Mouse (Mus musculus) embryonic facial prominence, embryonic 13.5 days (tissue): ENCODE measurements around the gene Arfip1. TPM values are rescaled to one million over a fixed set of nuclear protein-coding genes. Genes with fewer than 3 reads are reported as not detected.

ENCODE experiments used
- ATAC-seq: fragments of 200-750 bp; cut with Nextera tagmentation; 2 replicates; pipeline ENCODE4 v1.8.0; 2017; ENCODE audit warnings: low read depth; ENCODE audit not compliant: insufficient number of reproducible peaks, insufficient read depth, low FRiP score, low TSS enrichment
- H3K27ac ChIP-seq: fragments of 300-500 bp; sonication (generic); 2 replicates; pipeline ENCODE4 v1.5.1; 2015; ENCODE audit warnings: moderate library complexity, mild to moderate bottlenecking, inconsistent platforms
- H3K27me3 ChIP-seq: fragments of 300-500 bp; sonication (generic); 2 replicates; pipeline ENCODE4 v1.6.1; 2015; ENCODE audit warnings: mild to moderate bottlenecking, inconsistent platforms
- H3K36me3 ChIP-seq: fragments of 300-500 bp; sonication (generic); 2 replicates; pipeline ENCODE4 v1.6.1; 2015; ENCODE audit warnings: mild to moderate bottlenecking, inconsistent platforms
- H3K4me1 ChIP-seq: fragments of 300-500 bp; sonication (generic); 2 replicates; pipeline ENCODE4 v1.6.1; 2015; ENCODE audit warnings: inconsistent platforms
- H3K4me2 ChIP-seq: fragments of 300-500 bp; sonication (generic); 2 replicates; pipeline ENCODE4 v1.6.1; 2015; ENCODE audit warnings: moderate library complexity, mild to moderate bottlenecking, inconsistent platforms
- H3K4me3 ChIP-seq: fragments of 300-500 bp; sonication (generic); 2 replicates; pipeline ENCODE4 v1.5.1; 2015; ENCODE audit warnings: mild to moderate bottlenecking, inconsistent platforms
- H3K9ac ChIP-seq: fragments of 300-500 bp; sonication (generic); 2 replicates; pipeline ENCODE4 v1.6.1; 2015; ENCODE audit warnings: mild to moderate bottlenecking, inconsistent platforms
- H3K9me3 ChIP-seq: fragments of 300-500 bp; sonication (generic); 2 replicates; pipeline ENCODE4 v1.6.1; 2016; ENCODE audit warnings: inconsistent platforms
- WGBS: fragments of 180-500 bp; shearing (Covaris S2); methylation state at CpG from one replicate; pipeline ENCODE4 v1.1.7; 2015; ENCODE audit warnings: mixed read lengths; 5-methylcytosine and 5-hydroxymethylcytosine counted together
- polyA plus RNA-seq: library from polyadenylated mRNA; unstranded; fragments of >200 nt; fragmentation: Nextera tagmentation; extraction: Ambion mirVana; gene quantifications from 2 replicates; pipeline ENCODE4 v1.2.1, GENCODE M21; 2015

Arfip1 gene
- polyA plus RNA-seq, 1 experiment from 2014 or later = 42.5 TPM

DNA sequence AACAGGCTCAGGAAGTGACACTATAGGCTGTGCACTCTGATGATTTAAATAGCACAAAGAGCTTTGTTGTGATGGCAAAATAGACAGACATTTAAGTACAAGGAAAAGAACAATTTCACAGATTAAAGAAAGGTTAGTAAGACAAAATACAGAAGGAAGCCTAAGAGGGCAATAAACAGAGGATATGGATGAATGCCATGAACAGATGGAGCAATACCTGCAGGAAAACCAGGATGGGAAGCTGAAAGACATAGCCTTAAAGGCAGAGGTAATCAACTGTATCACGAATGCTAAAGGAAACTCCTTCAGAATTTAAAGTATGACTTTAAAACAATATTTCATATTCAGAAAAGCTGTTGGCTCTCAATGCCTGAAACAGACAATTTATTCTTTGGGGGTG is 57.5 kb downstream of the Arfip1 start:
- Histone ChIP-seq H3K4me3 (no peak overlapping the region), H3K4me1 (no peaks in the 10 kb centered on the region), H3K27ac (no peak overlapping the region), H3K27me3 (no peaks in the 10 kb centered on the region), H3K4me2 (no peak overlapping the region), H3K36me3 (peaks cover 14% of the 10 kb centered on the region), H3K9me3 (no peaks in the 10 kb centered on the region), H3K9ac (no peak overlapping the region)
- ATAC-seq = no peak
- WGBS = 84% methylated on average over 1 of the region's 1 CpGs

DNA sequence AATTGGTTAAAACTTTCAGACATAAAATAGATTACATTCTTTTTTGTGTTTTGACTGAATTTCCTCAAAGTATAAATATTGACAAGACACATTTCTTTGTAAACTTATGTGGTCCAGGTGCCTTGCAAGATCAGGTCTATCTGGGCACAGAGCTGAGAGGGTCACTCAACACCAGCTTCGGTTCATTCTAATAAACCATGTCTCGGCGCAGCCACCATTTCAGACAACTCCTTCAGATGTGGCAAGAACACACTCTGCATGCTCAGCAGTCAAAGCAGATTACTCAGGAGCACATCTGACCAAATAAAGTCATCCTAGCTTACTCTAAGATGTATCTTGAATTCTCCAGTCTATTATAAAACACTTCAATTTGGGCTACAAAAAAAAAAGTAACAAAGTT is 66.3 kb downstream of the Arfip1 start:
- Histone ChIP-seq H3K4me3 (no peak overlapping the region), H3K4me1 (no peaks in the 10 kb centered on the region), H3K4me2 (no peak overlapping the region), H3K9me3 (no peaks in the 10 kb centered on the region), H3K27me3 (no peaks in the 10 kb centered on the region), H3K9ac (no peak overlapping the region), H3K36me3 (peaks cover 12% of the 10 kb centered on the region), H3K27ac (no peak overlapping the region)
- ATAC-seq = no peak
- WGBS = 90% methylated on average over 3 of the region's 3 CpGs

GRCm38 (mm10) chr3:84512774-84513515 is 69.5 kb downstream of the Arfip1 start:
- Histone ChIP-seq H3K9ac (no peak overlapping the region), H3K27me3 (no peaks in the 10 kb centered on the region), H3K27ac (no peak overlapping the region), H3K36me3 (peaks cover 3% of the 10 kb centered on the region; the same call in 1 of the 2 replicates), H3K9me3 (no peaks in the 10 kb centered on the region), H3K4me2 (no peak overlapping the region), H3K4me1 (no peaks in the 10 kb centered on the region), H3K4me3 (no peak overlapping the region)
- 75% methylated on average over 6 of the region's 6 CpGs for WGBS
- no peak for ATAC-seq

- 90% methylated on average over 4 of the region's 4 CpGs for WGBS
- H3K36me3 ChIP-seq = peaks cover 6% of the 10 kb centered on the region
- ATAC-seq = no peak
These were observed 77.2 kb downstream of the Arfip1 start for GRCm38 (mm10) chr3:84505193-84505592.

DNA sequence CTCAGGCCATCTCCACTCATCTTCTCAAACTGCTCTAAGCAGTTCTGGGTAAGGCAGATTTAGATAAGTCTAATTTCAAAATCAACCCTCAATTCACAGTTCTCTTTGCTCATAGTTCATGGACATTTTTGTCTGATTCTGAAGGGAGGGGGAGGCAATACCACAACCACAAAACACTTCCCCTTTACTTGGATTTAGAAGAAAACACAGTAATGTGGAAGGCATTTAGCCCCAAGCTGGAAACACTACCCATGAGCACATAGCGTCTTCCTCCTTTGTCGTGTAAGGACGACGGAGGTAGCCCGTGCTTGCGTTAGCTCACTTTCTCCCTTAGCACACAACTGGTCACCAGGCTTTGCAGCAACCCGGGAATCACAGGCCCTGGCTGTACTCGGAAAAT is 78.1 kb downstream of the Arfip1 start:
- H3K36me3 ChIP-seq = peaks cover 6% of the 10 kb centered on the region
- no peak for ATAC-seq
- H3K27me3 ChIP-seq = no peaks in the 10 kb centered on the region
- H3K9me3 ChIP-seq = no peaks in the 10 kb centered on the region
- 75% methylated on average over 8 of the region's 8 CpGs for WGBS
- no peak overlapping the region for H3K4me3 ChIP-seq
- no peak overlapping the region for H3K4me2 ChIP-seq
- peaks cover 16% of the 10 kb centered on the region for H3K4me1 ChIP-seq
- H3K9ac ChIP-seq = no peak overlapping the region
- no peak overlapping the region for H3K27ac ChIP-seq

More at GRCm38 (mm10) chr3:84505193-84505592, 77.2 kb downstream of the Arfip1 start:
- Histone ChIP-seq H3K9me3 (no peaks in the 10 kb centered on the region), H3K27ac (no peak overlapping the region), H3K9ac (no peak overlapping the region), H3K4me3 (no peak overlapping the region), H3K4me2 (no peak overlapping the region), H3K27me3 (no peaks in the 10 kb centered on the region), H3K4me1 (peaks cover 15% of the 10 kb centered on the region)

DNA sequence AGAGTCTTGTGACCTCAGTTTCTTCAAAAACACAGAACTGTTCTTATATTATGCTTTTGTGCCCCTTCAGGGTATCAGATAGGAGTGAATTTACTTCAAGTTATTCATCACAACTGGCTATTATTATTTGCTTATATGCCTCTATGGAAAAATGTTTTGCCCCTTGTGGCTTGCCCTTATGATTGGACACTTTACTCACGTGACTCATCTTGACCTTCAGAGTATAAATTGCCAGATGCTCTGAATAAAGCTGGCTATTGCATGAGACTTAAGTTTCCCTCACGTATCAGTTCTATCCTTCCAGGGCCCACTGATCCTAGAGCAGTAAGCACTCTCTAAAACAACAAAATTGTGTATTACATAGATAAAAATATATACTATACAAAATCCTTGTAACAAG is 80.3 kb downstream of the Arfip1 start:
- H3K27ac ChIP-seq = no peak overlapping the region
- no peaks in the 10 kb centered on the region for H3K27me3 ChIP-seq
- H3K9ac ChIP-seq = no peak overlapping the region
- H3K4me3 ChIP-seq = no peak overlapping the region
- peaks cover 10% of the 10 kb centered on the region for H3K36me3 ChIP-seq
- H3K4me2 ChIP-seq = no peak overlapping the region
- 58% methylated on average over 2 of the region's 2 CpGs for WGBS
- H3K9me3 ChIP-seq = no peaks in the 10 kb centered on the region
- no peak for ATAC-seq
- peaks cover 21% of the 10 kb centered on the region for H3K4me1 ChIP-seq

GRCm38 (mm10) chr3:84500491-84500890 is 81.9 kb downstream of the Arfip1 start:
- no peaks in the 10 kb centered on the region for H3K9me3 ChIP-seq
- no peak overlapping the region for H3K9ac ChIP-seq
- no peak for ATAC-seq
- WGBS = 61% methylated on average over 10 of the region's 10 CpGs
- no peak overlapping the region for H3K27ac ChIP-seq
- H3K4me1 ChIP-seq = peaks cover 21% of the 10 kb centered on the region
- H3K36me3 ChIP-seq = peaks cover 10% of the 10 kb centered on the region
- no peak overlapping the region for H3K4me2 ChIP-seq
- H3K27me3 ChIP-seq = no peaks in the 10 kb centered on the region
- H3K4me3 ChIP-seq = no peak overlapping the region

- Histone ChIP-seq H3K36me3 (0 out of 2 replicates have a peak, but pooled peaks cover 10% of the 10 kb centered on the region), H3K9me3 (no peaks in the 10 kb centered on the region), H3K4me2 (no peak overlapping the region), H3K4me1 (peaks cover 21% of the 10 kb centered on the region), H3K27ac (no peak overlapping the region), H3K9ac (no peak overlapping the region), H3K27me3 (no peaks in the 10 kb centered on the region), H3K4me3 (no peak overlapping the region)
- no peak for ATAC-seq
- WGBS = 74% methylated on average over 11 of the region's 11 CpGs
These were observed 84.7 kb downstream of the Arfip1 start for GRCm38 (mm10) chr3:84497718-84498117.

GRCm38 (mm10) chr3:84492657-84493056 is 89.8 kb downstream of the Arfip1 start:
- H3K9me3 ChIP-seq = no peaks in the 10 kb centered on the region
- 0 out of 2 replicates have a peak, but pooled peaks cover 9% of the 10 kb centered on the region for H3K36me3 ChIP-seq
- H3K27me3 ChIP-seq = no peaks in the 10 kb centered on the region
- H3K4me2 ChIP-seq = no peak overlapping the region
- 0 out of 2 replicates have a peak, but pooled peaks cover 3% of the 10 kb centered on the region for H3K4me1 ChIP-seq
- H3K9ac ChIP-seq = no peak overlapping the region
- WGBS = 84% methylated on average over 8 of the region's 8 CpGs
- ATAC-seq = no peak
- H3K27ac ChIP-seq = no peak overlapping the region
- H3K4me3 ChIP-seq = no peak overlapping the region

DNA sequence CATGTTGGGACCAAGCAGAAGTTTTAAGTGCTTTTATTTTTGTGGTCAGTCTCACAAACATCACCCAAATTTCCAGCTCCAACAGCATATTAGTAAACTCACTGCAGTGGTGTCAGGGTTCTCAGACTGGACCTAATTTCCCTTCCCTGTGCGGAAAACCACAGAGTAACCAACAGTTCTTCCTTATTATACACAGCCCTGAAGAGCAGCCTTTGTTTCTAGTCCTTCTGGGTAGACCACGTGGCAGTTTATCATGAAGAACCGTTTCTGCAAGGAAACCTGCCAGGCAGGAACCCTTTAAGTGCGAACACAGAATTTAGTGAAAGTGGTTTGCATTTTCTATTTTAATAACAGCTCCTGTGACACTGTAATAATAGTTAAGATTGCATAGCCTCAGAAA is 90.3 kb downstream of the Arfip1 start:
- no peaks in the 10 kb centered on the region for H3K27me3 ChIP-seq
- no peak overlapping the region for H3K27ac ChIP-seq
- no peak overlapping the region for H3K9ac ChIP-seq
- H3K4me2 ChIP-seq = no peak overlapping the region
- 0 out of 2 replicates have a peak, but pooled peaks cover 3% of the 10 kb centered on the region for H3K4me1 ChIP-seq
- no peaks in the 10 kb centered on the region for H3K9me3 ChIP-seq
- H3K4me3 ChIP-seq = no peak overlapping the region
- 0 out of 2 replicates have a peak, but pooled peaks cover 7% of the 10 kb centered on the region for H3K36me3 ChIP-seq
- 74% methylated on average over 4 of the region's 4 CpGs for whole genome bisulfite sequencing
- no peak for ATAC-seq

DNA sequence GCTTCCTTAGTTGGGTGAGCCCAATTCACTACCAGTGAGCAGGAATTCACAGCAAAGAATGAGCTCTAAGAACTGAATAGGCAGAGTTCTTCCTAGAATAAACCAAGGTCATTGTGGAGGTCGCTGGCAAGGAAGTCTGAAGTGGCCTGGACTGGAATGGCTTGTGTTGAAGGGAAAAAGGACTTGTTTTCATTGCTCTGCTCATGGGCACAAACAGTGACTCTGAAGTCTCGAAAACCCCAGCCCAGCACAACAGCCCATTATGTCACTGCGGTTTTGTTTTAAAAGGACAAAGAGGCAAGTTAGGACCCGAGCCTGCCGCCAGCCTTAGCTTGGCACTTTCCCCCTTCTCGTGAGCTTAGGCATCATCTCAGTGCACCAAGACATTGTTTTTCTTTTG is 93.7 kb downstream of the Arfip1 start:
- Histone ChIP-seq H3K9me3 (no peaks in the 10 kb centered on the region), H3K27ac (no peak overlapping the region), H3K4me2 (no peak overlapping the region), H3K4me1 (0 out of 2 replicates have a peak, but pooled peaks cover 3% of the 10 kb centered on the region), H3K27me3 (no peaks in the 10 kb centered on the region), H3K36me3 (0 out of 2 replicates have a peak, but pooled peaks cover 7% of the 10 kb centered on the region), H3K9ac (no peak overlapping the region), H3K4me3 (no peak overlapping the region)
- ATAC-seq = no peak
- WGBS = 31% methylated on average over 6 of the region's 6 CpGs

DNA sequence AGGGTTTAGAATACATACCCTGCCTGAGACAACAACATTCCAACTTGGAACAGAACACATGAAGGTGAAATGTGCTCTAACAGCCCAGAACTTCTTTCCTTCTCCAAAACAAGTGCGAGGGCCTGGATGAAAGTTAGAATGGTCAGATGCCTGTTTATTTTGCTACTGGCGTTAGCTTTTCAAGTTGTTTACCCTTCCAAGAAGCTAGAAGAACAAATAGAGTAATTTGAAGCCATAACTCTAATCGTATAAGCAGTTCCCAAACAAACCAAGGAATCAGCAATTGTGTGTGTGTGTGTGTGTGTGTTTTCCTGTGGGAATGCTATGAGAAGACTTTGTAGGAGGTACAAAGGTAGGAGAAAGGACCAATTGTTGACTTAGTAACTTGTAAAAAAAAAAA is 97.5 kb downstream of the Arfip1 start:
- ATAC-seq = no peak
- H3K4me1 ChIP-seq = peaks cover 12% of the 10 kb centered on the region; the same call in 1 of the 2 replicates
- no peaks in the 10 kb centered on the region for H3K9me3 ChIP-seq
- H3K9ac ChIP-seq = no peak overlapping the region
- H3K4me2 ChIP-seq = no peak overlapping the region
- H3K36me3 ChIP-seq = no peaks in the 10 kb centered on the region
- WGBS = 60% methylated on average over 3 of the region's 3 CpGs
- H3K27me3 ChIP-seq = peaks cover 19% of the 10 kb centered on the region
- no peak overlapping the region for H3K4me3 ChIP-seq
- no peak overlapping the region for H3K27ac ChIP-seq
